Mouse (Mus musculus) gastrocnemius, adult 8-10 months (tissue): ENCODE data around the gene Sytl2. TPM values are rescaled to one million over a fixed set of nuclear protein-coding genes. Genes with fewer than 3 reads are reported as not detected.

Experiments
- DNase-seq, 2 experiments: peaks; one replicate each; pipeline ENCODE4 v3.0.0; 2022; ENCODE audit warnings: low spot score in 2 of 2
- total RNA-seq, 4 experiments: library from RNA; stranded (reverse); gene quantifications; 2 replicates each; pipeline ENCODE4 v1.2.4; 2022

Sytl2 gene
- total RNA-seq, 4 experiments from 2014 or later: 2.1 to 3.8 (median 3.1) TPM

- DNase-seq: peak in 1 of 2 experiments; percentile 16
Measured at GRCm38 (mm10) chr7:90370071-90370851, 68.2 kb downstream of the Sytl2 start.

- DNase-seq: no peak
Measured at GRCm38 (mm10) chr7:90372804-90373203, 70.8 kb downstream of the Sytl2 start.

- DNase-seq: no peak
Measured at GRCm38 (mm10) chr7:90384411-90384810, 82.4 kb downstream of the Sytl2 start.

DNA sequence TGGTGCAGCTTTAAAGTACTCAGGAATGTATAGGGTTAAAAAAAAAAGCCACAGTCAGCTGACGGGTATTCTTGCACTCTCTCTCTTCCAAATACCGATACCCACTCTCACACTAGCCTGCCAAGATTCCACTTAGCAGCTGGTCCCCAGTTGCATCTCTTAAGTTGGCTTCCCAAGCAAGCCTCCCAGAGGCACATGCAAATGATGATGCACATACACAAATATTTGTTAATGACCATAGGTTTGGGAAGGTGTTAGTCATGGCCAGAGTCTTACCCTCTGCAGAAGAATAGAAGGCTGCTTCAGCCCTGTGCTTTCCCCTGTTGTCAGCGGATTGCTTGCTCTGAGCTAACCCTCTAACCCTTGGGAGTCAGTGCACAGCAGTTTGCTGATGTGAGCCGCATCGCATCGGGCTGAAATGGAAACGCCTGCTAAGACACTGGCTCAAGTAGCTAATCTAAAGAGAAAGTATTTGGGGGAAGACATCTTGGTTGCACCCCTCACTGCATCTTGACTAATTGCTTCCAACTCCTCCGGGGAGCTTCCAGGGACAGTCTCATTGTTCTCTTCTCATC, 84.9 kb downstream of the Sytl2 start:
- no peak for DNase-seq

DNA sequence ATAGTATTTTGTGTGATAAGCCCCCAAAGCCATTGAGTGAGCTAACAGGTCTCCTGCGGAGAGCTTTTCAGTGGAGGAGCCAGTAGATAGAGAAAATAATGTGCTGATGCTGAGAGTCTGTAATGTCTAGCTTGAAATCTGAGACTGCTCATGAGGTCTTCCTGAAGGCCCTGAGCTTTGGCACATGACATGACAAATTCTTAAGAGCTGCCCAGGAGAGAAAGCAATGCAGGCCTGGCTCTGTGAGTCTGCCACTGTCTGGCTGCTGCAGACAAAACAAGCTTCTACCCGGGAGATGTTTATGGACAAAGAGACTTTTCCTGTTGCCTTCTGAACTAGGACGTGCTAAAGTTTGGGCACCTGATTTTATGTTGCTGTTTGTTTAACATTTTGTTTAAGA, 87.7 kb downstream of the Sytl2 start:
- no peak for DNase-seq

- DNase-seq: no peak
Measured at GRCm38 (mm10) chr7:90395073-90395472, 93.0 kb downstream of the Sytl2 start.

GRCm38 (mm10) chr7:90395928-90396327, 93.9 kb downstream of the Sytl2 start:
- no peak for DNase-seq

GRCm38 (mm10) chr7:90409934-90410333, 107.9 kb downstream of the Sytl2 start:
- DNase-seq: peak in 1 of 2 experiments; percentile 22

- peak; percentile 61 to 66 for DNase-seq
Measured at GRCm38 (mm10) chr7:90426020-90427001, 124.3 kb downstream of the Sytl2 start, which contains the start of gene Ccdc89. Gene Ccdc89, plus strand, starts transcription at chr7:90426577.

- no peak for DNase-seq
Measured at GRCm38 (mm10) chr7:90427006-90427405, 125.0 kb downstream of the Sytl2 start.

- no peak for DNase-seq
Measured at GRCm38 (mm10) chr7:90432221-90432620, 130.2 kb downstream of the Sytl2 start.

GRCm38 (mm10) chr7:90440044-90440443, 138.0 kb downstream of the Sytl2 start:
- no peak for DNase-seq

- DNase-seq: no peak
Measured at GRCm38 (mm10) chr7:90442070-90442469, 140.0 kb downstream of the Sytl2 start.

- peak; percentile 91 to 94 for DNase-seq
Measured at GRCm38 (mm10) chr7:90442518-90443080, 140.5 kb downstream of the Sytl2 start, which contains the start of gene Crebzf. Gene Crebzf, plus strand, starts transcription at chr7:90442729.

GRCm38 (mm10) chr7:90443101-90444091, 141.3 kb downstream of the Sytl2 start:
- DNase-seq: peak; percentile 38 to 51

DNA sequence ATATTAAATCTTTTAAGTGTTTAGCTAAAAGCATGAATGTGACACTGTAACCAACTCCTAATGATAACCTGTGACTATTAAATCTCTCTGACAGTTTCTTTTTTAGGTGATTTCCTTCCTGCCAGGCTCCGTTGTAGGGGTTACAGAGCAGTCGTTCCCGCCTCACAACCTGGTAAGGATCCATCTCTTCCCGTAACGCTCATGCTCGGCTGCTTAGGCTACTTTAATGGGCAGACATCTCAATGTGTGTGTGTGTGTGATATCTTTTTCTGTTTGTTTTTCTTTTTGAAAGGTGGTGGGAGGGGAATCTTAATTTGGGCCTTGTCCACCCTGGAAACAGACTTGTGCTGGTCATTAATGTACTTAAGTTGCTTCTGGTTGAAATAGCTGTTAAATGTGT, 142.2 kb downstream of the Sytl2 start:
- DNase-seq: no peak

DNA sequence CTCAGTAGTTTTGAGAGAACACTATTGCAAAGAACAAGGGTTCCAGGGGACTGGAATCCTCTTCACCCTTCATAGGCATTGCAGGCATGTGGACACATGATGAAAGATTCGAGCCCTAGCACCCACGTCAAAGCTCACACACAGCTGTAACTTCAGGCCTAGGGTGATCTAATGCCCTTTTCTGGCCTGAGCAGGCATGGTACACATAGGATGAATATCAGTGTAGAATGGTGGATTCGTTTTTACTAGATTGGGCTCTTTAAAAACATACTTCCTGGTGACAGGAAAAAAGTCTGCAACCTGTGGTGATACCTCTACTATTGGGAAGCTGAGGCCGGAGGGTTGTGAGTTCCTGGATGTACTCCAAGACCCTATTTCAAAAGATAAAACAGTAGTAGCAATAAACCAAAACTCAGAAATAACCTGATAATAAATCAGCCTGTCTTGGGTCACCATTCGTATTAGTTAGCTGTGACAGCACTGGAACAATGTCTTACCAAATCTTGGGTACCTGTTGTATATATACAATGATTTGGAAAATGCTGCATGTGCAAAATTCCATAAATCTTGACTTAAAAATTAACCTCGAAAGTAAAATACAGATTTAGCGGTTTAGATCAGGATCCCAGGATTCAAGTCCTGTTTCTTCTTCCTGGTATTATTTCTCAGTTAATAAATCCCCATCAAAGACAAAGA, 154.2 kb downstream of the Sytl2 start:
- DNase-seq: no peak

DNA sequence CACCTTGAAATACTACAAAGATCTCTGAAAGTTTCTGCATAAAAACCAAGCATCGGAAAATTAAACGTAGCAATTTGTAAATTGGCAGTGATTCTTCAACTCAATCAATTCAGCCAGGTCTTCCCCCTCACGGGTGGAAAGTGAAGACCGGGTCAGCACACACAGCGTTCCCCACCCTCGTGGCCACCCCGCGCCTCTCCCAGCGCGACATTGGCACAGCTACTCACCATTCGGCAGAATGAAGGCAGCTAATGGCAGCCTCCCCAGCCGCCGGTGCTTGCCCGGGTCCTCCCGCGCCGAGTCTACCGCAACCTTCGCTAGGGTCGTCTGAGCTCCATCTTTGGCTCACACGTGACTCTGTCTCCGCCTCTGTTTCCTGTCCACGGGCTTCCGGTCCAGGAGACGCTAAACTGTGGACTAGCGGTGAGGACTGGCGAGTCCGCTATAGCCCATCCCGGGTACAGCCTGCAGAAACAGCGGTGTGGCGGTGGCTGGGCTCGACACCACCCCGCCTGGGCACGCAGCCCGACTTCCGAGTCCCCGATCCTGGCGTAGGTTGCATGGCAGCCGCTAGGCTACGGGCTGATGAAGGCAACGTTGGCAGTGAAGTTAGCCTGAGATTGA, 154.9 kb downstream of the Sytl2 start, which contains the start of gene Tmem126a:
Tmem126a (minus strand) TSS at position 385 of the 624 bp plus-strand sequence.
- DNase-seq: peak; percentile 72 to 80

- DNase-seq: no peak
Measured at GRCm38 (mm10) chr7:90457517-90457916, 155.5 kb downstream of the Sytl2 start.
